Mouse (Mus musculus) layer of hippocampus, postnatal 14 days (tissue): Measurements from ENCODE around the gene Camta1. TPM values are rescaled to one million over a fixed set of nuclear protein-coding genes. Genes with fewer than 3 reads are reported as not detected.

Experiments used
- DNase-seq, 2 experiments: peaks; one replicate each; pipeline ENCODE4 v3.0.0; 2021 to 2022; ENCODE audit warnings: low spot score in 2 of 2, mixed read lengths in 1 of 2
- total RNA-seq, 2 experiments: library from RNA; stranded (reverse); gene quantifications; 2 replicates each; pipeline ENCODE4 v1.2.3; 2021

Camta1 gene
- total RNA-seq, 2 experiments from 2014 or later = 230 to 235 TPM

DNA sequence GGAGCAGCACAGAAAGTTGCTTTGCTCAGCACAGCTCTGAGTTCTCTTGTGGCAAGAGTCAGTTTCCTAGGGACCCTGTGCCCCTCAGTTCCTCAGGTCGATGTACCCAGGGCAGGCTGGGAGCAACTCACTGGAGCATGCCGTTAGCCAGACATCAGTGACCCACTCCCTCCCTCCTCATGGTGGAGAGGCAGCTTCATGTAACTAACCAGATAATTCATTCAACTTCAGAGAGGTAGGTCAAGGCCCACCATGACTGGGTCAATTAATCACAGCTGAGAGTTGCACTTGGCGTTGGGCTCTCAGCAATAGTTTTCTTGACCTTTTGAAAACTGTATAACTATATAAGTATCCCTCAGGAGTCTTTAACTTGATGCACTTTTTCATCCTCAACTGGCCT lies 624.2 kb downstream of the Camta1 start:
- no peak for DNase-seq

DNA sequence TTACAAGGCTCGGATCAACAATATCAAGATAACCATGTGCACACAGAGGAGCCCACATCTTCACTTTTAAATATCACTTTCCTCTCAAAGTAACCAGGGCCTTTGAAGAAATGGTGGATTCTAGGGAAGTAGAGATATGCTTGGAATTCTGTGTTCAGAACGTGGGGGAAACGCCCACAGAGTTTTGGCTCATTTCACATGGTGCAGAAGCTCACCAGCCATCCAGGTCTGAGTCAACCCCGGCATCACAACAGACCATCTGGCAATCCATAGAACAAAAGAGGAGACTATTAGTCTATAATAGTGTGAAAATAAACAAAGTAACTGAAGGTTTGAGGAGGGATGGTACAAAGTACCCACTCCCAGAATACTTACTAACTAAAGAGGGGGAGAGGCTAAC lies 626.7 kb downstream of the Camta1 start:
- DNase-seq = peak in 1 of 2 experiments; percentile 31

DNA sequence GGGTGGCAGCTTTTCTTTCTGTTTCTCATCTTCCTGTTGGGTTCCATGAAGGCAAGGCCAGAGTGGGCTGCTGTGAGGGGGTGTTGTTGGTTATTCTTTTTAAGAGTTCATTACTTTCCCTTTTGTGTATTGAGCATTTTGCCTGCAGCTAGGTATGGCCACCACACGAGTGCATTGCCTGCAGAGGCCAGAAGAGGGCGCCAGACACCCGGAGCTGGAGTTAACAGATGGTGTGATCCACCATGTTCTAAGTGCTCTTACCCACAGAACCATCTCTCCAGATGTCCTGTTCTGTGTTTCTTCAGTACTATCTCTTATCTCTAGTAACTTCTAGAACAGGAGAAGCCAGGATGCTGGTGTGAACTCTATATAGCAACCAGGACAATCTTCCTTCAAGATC lies 629.6 kb downstream of the Camta1 start:
- DNase-seq = no peak

GRCm38 (mm10) chr4:151229073-151229472 lies 632.6 kb downstream of the Camta1 start:
- no peak for DNase-seq

- DNase-seq = no peak
Observed at GRCm38 (mm10) chr4:151226496-151226895, 635.2 kb downstream of the Camta1 start.

GRCm38 (mm10) chr4:151224017-151224416 lies 637.7 kb downstream of the Camta1 start:
- no peak for DNase-seq

DNA sequence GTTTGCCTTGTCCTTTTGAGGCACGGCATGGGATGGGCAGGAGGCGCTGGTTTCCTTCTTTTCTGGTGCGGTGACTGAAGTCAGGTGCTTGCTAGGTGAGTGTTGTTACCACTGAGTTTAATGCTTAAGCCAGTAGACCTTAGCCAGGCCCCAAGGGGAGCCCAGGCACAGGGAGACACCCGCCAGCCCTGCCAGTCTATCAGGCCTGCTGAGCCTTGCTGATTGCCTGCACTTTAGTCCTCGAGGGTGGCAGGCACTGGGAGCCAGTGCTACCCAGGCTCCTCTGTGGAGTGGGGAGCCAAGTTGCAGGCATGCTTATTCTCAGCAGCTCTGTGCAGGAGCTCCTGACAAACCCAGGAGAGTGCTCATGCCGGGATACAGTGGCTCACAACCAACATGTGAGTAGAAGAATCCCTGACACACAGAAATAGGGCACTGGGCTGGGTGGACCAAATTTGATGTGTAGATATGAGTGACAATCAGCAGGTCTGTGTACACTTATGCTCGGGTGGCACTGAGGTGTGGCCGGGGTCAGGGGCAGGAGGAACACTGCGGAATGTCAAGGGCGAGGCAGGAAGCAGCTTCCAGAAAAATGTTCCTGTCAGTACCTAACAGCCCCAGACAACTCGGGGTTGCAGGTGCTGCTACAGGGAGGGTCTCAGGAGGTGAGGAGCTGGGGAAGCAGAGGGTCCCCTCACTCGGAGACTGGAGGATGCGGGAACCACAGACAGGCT lies 638.2 kb downstream of the Camta1 start:
- no peak for DNase-seq

GRCm38 (mm10) chr4:151222635-151223034 lies 639.0 kb downstream of the Camta1 start:
- no peak for DNase-seq

DNA sequence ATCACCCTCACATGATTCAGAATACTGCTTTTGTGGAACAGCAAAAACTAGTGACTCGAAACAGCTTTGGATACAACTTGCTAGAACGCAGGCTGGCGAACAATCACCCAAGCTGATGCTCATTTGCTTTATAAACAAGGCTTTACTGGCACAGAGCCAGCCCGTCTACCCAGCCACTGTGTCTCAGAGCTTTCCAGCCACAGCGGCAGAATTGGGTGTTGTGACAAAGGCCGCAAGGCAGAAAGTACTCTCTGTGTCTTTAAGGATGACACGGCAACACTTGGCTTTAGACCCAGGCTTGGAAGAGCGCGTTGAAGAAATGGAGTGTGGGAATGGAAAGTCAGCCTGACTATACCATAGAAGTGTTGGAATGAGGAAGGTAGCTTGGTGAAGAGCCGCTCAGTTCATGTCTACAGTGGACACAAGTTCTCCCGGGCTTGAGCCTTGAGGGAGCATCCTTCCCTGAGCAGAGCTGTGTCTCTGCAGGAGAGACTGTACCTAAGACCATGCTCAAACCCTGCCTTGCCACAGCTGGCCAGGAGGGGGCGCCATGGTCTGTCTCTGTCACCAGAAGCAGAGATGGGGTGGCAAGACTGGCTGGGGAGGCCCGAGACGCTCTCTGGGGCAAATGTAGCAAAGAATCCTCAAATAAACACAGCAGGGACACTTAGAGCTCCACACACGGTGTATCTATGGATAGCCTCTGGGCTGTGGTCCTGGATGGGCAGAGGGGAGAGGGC lies 645.0 kb downstream of the Camta1 start:
- DNase-seq = peak; percentile 45 to 68

DNA sequence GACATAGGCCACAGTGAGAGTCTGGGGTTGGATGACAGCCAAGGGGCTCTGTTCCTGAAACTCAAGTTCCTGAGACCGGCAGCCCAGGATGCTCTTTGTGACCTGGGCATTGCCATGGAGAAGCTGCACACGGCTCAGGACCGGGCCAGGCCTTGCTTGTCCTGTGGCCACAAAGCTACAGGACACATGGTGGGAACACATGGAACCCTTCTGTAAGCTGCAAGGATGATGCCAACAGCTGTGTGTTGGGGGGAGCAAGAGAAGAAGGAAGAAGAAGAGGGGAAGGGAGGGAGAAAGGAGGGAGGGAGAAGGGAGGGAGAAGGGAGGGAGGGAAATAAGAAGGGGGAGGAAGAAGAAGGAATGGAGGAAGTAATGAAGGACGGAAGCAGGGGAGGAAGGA lies 645.8 kb downstream of the Camta1 start:
- DNase-seq = no peak

- DNase-seq = no peak
Observed at GRCm38 (mm10) chr4:151215179-151215578, 646.5 kb downstream of the Camta1 start.

GRCm38 (mm10) chr4:151213475-151213874 lies 648.2 kb downstream of the Camta1 start:
- DNase-seq = no peak

DNA sequence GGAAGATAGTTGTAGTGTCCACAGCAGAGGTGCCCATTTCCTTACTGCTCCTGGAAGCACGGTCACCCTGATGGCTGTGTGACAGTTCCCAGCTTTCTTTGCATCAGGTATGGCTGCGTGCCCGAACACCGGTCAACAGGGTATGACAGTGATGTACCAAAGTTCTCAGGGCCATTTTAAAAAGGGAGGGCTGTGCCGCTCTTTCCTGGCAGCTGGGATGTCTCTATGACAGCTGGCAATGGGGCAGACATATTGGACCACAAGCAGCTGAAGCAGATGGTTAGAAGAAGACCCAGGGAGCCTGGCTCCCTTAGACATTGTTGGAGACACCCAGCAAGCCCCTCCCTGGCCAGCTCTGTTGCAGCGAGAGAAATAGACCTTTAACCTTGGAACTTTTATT lies 649.7 kb downstream of the Camta1 start:
- DNase-seq = no peak

GRCm38 (mm10) chr4:151207566-151207965 lies 654.1 kb downstream of the Camta1 start:
- peak in 1 of 2 experiments; percentile 53 for DNase-seq

GRCm38 (mm10) chr4:151202891-151203290 lies 658.8 kb downstream of the Camta1 start:
- no peak for DNase-seq

GRCm38 (mm10) chr4:151200316-151200715 lies 661.4 kb downstream of the Camta1 start:
- DNase-seq = no peak

DNA sequence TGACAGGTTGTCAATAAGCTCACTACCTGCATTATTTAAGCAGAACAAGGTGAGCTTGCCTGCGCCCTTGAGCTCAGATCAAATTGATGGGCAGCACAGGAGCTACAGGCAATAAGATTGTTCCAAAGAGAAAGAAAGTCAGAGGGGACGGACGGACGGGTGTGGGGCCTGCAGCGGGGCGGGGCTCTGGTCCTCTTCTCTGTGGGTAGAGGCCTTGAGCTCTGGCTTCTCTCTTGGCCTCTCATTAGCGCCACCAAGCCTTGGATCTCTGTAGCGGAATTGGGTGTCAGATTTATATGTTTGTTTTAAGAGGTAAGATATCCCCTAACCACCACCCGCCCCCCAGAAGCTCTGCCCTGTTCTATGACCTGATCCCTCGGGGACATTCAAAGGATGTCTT lies 666.5 kb downstream of the Camta1 start:
- no peak for DNase-seq

DNA sequence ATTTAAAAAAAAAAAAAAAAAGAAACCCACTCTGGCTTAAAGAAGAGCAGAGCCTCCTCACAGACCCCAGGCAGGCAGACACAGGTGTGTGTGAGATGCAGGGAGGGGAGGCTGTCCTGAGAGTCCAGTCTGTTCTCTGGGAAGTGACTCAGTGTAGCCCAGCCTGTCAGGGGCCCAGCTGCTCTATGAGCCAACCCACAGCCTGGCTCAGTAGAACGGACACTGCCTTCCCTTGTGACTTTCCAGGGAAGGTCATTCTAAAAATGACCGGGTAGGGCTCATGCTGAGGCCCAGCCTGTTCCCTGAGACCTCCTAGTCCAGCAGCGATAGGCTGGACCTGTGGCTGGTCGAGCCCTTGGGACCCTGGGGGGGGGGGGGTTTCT lies 667.0 kb downstream of the Camta1 start:
- no peak for DNase-seq

DNA sequence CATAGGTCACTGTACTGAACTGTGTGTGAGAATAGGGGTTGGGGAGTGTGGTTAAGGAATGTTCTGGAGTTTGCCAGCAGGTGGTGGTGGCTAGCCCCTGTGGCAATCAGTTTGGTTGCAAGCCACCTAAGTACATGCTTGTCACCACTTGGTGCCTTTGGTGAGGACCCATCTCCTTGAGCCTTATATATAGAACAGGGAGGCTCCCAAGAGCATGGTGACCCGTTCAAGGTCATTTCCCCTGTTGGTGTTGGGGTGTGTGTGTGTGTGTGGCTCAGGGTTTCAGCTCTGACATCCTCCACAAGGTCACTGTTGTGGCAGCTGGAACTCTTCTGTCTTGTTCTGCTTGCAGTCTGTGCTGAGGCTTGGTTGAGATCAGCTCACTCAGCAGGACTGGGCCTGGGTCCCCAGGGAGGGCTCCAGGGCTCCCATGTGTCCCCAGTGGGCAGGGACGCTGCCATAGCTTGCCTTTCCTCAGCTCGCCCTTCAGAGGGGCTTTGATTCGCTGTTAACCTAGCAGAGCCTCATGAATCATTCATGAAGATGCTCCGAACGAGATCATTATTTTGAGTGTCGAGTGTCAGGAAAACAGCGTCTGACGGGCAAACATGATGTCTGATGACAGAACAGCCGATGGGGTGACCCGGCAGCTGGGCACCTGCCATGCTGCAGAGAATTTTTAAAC lies 667.5 kb downstream of the Camta1 start:
- no peak for DNase-seq

DNA sequence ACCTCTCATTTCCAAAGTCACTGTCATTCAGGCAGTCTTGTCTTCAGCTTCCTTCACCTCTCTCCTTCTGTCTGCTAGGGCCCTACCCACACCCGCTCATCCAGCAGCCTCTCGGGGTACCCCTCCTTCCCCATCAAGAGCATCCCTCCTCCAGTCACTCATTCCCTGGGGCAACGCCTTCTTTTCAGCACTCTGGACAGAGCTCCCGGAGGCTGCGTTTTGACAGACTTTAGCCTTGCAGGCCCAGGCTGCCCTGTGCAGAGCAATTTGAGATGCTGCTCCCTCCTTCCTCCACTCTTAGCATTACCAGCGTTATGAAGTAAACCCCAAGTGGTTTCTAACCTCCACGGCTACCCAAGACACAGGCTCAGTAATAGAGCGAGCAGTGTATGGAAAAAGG lies 675.2 kb downstream of the Camta1 start:
- DNase-seq = no peak

DNA sequence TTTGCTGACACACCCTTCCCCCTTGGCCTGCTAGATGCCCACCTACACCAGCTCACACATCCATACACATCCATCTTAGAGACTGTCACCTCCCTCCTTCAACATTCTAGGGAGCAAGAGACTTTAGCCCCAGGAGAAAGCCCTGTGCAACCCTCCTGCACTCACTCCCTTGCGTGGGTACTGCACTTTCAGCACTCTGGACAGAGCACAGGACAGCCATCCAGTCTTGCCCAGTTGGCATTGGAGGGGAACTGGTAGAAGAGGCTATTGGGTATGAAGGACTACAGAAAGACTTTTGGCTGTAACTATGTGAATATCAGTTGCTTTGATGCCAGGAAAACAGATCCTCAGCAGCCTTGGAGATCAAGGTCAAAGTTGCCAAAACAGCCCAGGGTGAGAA lies 675.9 kb downstream of the Camta1 start:
- no peak for DNase-seq

DNA sequence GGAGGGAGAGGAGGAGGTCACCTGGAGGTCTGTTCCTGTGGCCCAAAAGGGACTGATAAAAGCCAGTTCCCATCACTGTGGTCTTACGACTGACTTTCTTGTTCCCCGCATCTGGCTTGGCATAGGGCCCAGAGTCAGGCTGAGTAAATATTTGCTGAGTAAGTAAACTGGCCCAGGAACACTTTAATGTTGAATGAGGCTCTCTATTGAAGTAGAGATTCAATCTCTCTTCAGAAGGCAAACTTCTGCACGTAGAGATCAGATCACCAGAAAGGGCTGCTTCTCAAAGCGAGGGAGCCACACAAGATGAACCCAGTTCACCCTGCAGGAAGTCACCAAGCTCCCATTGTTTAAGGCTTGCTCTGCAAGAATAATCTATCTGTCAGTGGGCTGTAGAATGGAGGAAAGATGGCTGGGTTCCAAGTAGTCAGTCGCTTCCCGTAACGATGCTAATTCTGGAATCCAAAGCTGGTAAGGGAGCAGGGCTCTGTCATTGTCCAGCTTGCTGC lies 681.2 kb downstream of the Camta1 start:
- no peak for DNase-seq
